Mouse (Mus musculus) myocyte (in vitro differentiated cells): ENCODE results near the gene Slc22a3. TPM values are rescaled to one million over a fixed set of nuclear protein-coding genes. Genes with fewer than 3 reads are reported as not detected.

Experiments
- H3K27me3 ChIP-seq: one replicate; pipeline ENCODE4 v1.6.1; 2011; ENCODE audit not compliant: control insufficient read depth, insufficient read depth, insufficient read length
- H3K36me3 ChIP-seq: one replicate; pipeline ENCODE4 v1.6.1; 2011; ENCODE audit not compliant: control insufficient read depth, insufficient read depth
- H3K4me2 ChIP-seq: one replicate; pipeline ENCODE4 v1.6.1; 2011; ENCODE audit warnings: low read depth, control low read depth
- H3K4me3 ChIP-seq: one replicate; pipeline ENCODE4 v1.5.1; 2011; ENCODE audit warnings: mild to moderate bottlenecking, control low read depth, moderate library complexity
- H3K79me2 ChIP-seq: one replicate; pipeline ENCODE4 v1.6.1; 2011; ENCODE audit not compliant: control insufficient read depth, insufficient read depth
- H3ac ChIP-seq: one replicate; pipeline ENCODE4 v1.6.1; 2011; ENCODE audit not compliant: control insufficient read depth, insufficient read length
- CEBPB ChIP-seq: IDR thresholded peaks from 2 replicates; pipeline ENCODE4 v1.6.1; 2011; ENCODE audit warnings: mild to moderate bottlenecking, moderate library complexity; ENCODE audit not compliant: poor library complexity, insufficient read depth, severe bottlenecking
- E2F4 ChIP-seq: IDR thresholded peaks from one replicate; pipeline ENCODE4 v1.6.1; 2011; ENCODE audit warnings: mild to moderate bottlenecking, control low read depth, moderate library complexity; ENCODE audit not compliant: insufficient read depth
- MAX ChIP-seq: IDR thresholded peaks from one replicate; pipeline ENCODE4 v1.6.1; 2011; ENCODE audit warnings: low read depth, mild to moderate bottlenecking, control low read depth
- MYOD1 ChIP-seq, 3 experiments: IDR thresholded peaks; one replicate each; pipeline ENCODE4 v1.6.1; 2011; ENCODE audit warnings: control low read depth in 2 of 3, low read depth in 2 of 3, mild to moderate bottlenecking in 2 of 3, moderate library complexity in 1 of 3; ENCODE audit not compliant: insufficient read length in 2 of 3, control insufficient read depth in 1 of 3
- MYOG ChIP-seq, 3 experiments: IDR thresholded peaks; one replicate each; pipeline ENCODE4 v1.6.1; 2011; ENCODE audit warnings: control low read depth in 2 of 3, low read depth in 2 of 3, mild to moderate bottlenecking in 2 of 3; ENCODE audit not compliant: insufficient read length in 2 of 3, control insufficient read depth in 1 of 3, insufficient read depth in 1 of 3
- POLR2A ChIP-seq: IDR thresholded peaks from one replicate; pipeline ENCODE4 v1.6.1; 2011; ENCODE audit warnings: low read depth, mild to moderate bottlenecking, control low read depth, moderate library complexity; ENCODE audit not compliant: insufficient read length
- POLR2AphosphoS2 ChIP-seq: IDR thresholded peaks from one replicate; pipeline ENCODE4 v1.6.1; 2011; ENCODE audit warnings: low read depth, control low read depth; ENCODE audit not compliant: insufficient read length
- REST ChIP-seq: IDR thresholded peaks from one replicate; pipeline ENCODE4 v1.6.1; 2011; ENCODE audit warnings: mild to moderate bottlenecking, control low read depth, moderate library complexity; ENCODE audit not compliant: insufficient read depth, insufficient read length
- SRF ChIP-seq: IDR thresholded peaks from one replicate; pipeline ENCODE4 v1.6.1; 2011; ENCODE audit warnings: low read depth; ENCODE audit not compliant: control insufficient read depth, insufficient read length
- TCF12 ChIP-seq: IDR thresholded peaks from one replicate; pipeline ENCODE4 v1.6.1; 2011; ENCODE audit warnings: mild to moderate bottlenecking, control low read depth; ENCODE audit not compliant: poor library complexity, insufficient read depth, severe bottlenecking
- TCF3 ChIP-seq: IDR thresholded peaks from one replicate; pipeline ENCODE4 v1.6.1; 2011; ENCODE audit warnings: low read depth, control low read depth; ENCODE audit not compliant: insufficient read length
- USF1 ChIP-seq: IDR thresholded peaks from one replicate; pipeline ENCODE4 v1.6.1; 2011; ENCODE audit warnings: low read depth, mild to moderate bottlenecking, control low read depth, moderate library complexity
- polyA plus RNA-seq: library from polyadenylated mRNA; unstranded; fragments of >200 nt; fragmentation: generic; extraction: Trizol; gene quantifications from one replicate; pipeline ENCODE4 v1.2.1, GENCODE M21; 2012; ENCODE audit warnings: missing spikeins

Gene Slc22a3
- polyA plus RNA-seq, 1 experiment = not detected

GRCm38 (mm10) chr17:12474509-12475083 lies 32.9 kb downstream of the Slc22a3 start:
- Histone ChIP-seq H3ac (no peak overlapping the region), H3K36me3 (no peaks in the 10 kb centered on the region), H3K27me3 (peaks cover 12% of the 10 kb centered on the region), H3K4me2 (no peak overlapping the region), H3K79me2 (no peaks in the 10 kb centered on the region), H3K4me3 (no peak overlapping the region)
- TF ChIP-seq E2F4 (no peak), POLR2A (no peak), MYOD1 (IDR thresholded peaks at IDR 0.05; ENCODE audit: control insufficient read depth in 1 of 3, insufficient read length in 2 of 3, low read depth in 2 of 3) (no peak), TCF3 (no peak), USF1 (no peak)

- Histone ChIP-seq H3K79me2 (no peaks in the 10 kb centered on the region), H3K27me3 (no peaks in the 10 kb centered on the region), H3K36me3 (no peaks in the 10 kb centered on the region), H3K4me2 (no peak overlapping the region), H3K4me3 (no peak overlapping the region), H3ac (no peak overlapping the region)
- no peak for TF ChIP-seq MYOD1 (IDR thresholded peaks at IDR 0.05; ENCODE audit: control insufficient read depth in 1 of 3, insufficient read length in 2 of 3, low read depth in 2 of 3)
- no peak for TF ChIP-seq TCF3
- TF ChIP-seq REST = no peak
- TF ChIP-seq USF1 = no peak
- no peak for TF ChIP-seq E2F4
- no peak for TF ChIP-seq POLR2AphosphoS2
- TF ChIP-seq TCF12 = no peak
- no peak for TF ChIP-seq CEBPB
- TF ChIP-seq MAX = no peak
- no peak for TF ChIP-seq POLR2A
- TF ChIP-seq MYOG (IDR thresholded peaks at IDR 0.05; ENCODE audit: control insufficient read depth in 1 of 3, insufficient read depth in 1 of 3, insufficient read length in 2 of 3, low read depth in 2 of 3) = no peak
- no peak for TF ChIP-seq SRF
Measured at GRCm38 (mm10) chr17:12472547-12472946, 35.0 kb downstream of the Slc22a3 start.

GRCm38 (mm10) chr17:12468745-12469144 lies 38.8 kb downstream of the Slc22a3 start:
- Histone ChIP-seq H3K79me2 (no peaks in the 10 kb centered on the region), H3ac (no peak overlapping the region), H3K36me3 (no peaks in the 10 kb centered on the region), H3K27me3 (peaks cover 16% of the 10 kb centered on the region), H3K4me2 (no peak overlapping the region), H3K4me3 (no peak overlapping the region)
- TF ChIP-seq MAX (no peak), E2F4 (no peak), TCF12 (no peak), CEBPB (no peak), MYOG (IDR thresholded peaks at IDR 0.05; ENCODE audit: control insufficient read depth in 1 of 3, insufficient read depth in 1 of 3, insufficient read length in 2 of 3, low read depth in 2 of 3) (no peak), SRF (no peak), POLR2A (no peak), POLR2AphosphoS2 (no peak), TCF3 (no peak), MYOD1 (IDR thresholded peaks at IDR 0.05; ENCODE audit: control insufficient read depth in 1 of 3, insufficient read length in 2 of 3, low read depth in 2 of 3) (no peak), REST (no peak), USF1 (no peak)

- Histone ChIP-seq H3ac (no peak overlapping the region), H3K4me2 (no peak overlapping the region)
- TF ChIP-seq MYOD1 (IDR thresholded peaks at IDR 0.05; ENCODE audit: control insufficient read depth in 1 of 3, insufficient read length in 2 of 3, low read depth in 2 of 3) (no peak), POLR2A (no peak), CEBPB (no peak), SRF (no peak), TCF12 (no peak), POLR2AphosphoS2 (no peak), MYOG (IDR thresholded peaks at IDR 0.05; ENCODE audit: control insufficient read depth in 1 of 3, insufficient read depth in 1 of 3, insufficient read length in 2 of 3, low read depth in 2 of 3) (no peak), REST (no peak), TCF3 (no peak), E2F4 (no peak), USF1 (no peak), MAX (no peak)
Measured at GRCm38 (mm10) chr17:12467642-12468041, 39.9 kb downstream of the Slc22a3 start.

GRCm38 (mm10) chr17:12466501-12467000 lies 41.0 kb downstream of the Slc22a3 start:
- H3K4me2 ChIP-seq = no peak overlapping the region
- TF ChIP-seq SRF = no peak
- TF ChIP-seq TCF3 = no peak
- no peak for TF ChIP-seq MYOG (IDR thresholded peaks at IDR 0.05; ENCODE audit: control insufficient read depth in 1 of 3, insufficient read depth in 1 of 3, insufficient read length in 2 of 3, low read depth in 2 of 3)
- no peak for TF ChIP-seq MAX
- TF ChIP-seq USF1 = no peak
- TF ChIP-seq E2F4 = no peak
- no peak for TF ChIP-seq CEBPB
- no peak for TF ChIP-seq POLR2AphosphoS2
- no peak for TF ChIP-seq TCF12
- TF ChIP-seq MYOD1 (IDR thresholded peaks at IDR 0.05; ENCODE audit: control insufficient read depth in 1 of 3, insufficient read length in 2 of 3, low read depth in 2 of 3) = no peak
- no peak for TF ChIP-seq REST
- TF ChIP-seq POLR2A = no peak
- H3K79me2 ChIP-seq = no peaks in the 10 kb centered on the region
- no peak overlapping the region for H3K4me3 ChIP-seq
- no peak overlapping the region for H3ac ChIP-seq
- H3K27me3 ChIP-seq = peaks cover 16% of the 10 kb centered on the region
- H3K36me3 ChIP-seq = no peaks in the 10 kb centered on the region

More at GRCm38 (mm10) chr17:12467642-12468041, 39.9 kb downstream of the Slc22a3 start:
- H3K79me2 ChIP-seq = no peaks in the 10 kb centered on the region
- no peak overlapping the region for H3K4me3 ChIP-seq
- H3K36me3 ChIP-seq = no peaks in the 10 kb centered on the region
- H3K27me3 ChIP-seq = peaks cover 16% of the 10 kb centered on the region
